Mouse (Mus musculus) midbrain, postnatal 0 days (tissue): ENCODE results near the gene Usp15. TPM values are rescaled to one million over a fixed set of nuclear protein-coding genes. Genes with fewer than 3 reads are reported as not detected.

Experiments used
- ATAC-seq: fragments of 200-750 bp; cut with Nextera tagmentation; 2 replicates; pipeline ENCODE4 v1.8.0; 2017; ENCODE audit warnings: moderate number of reproducible peaks, mild to moderate bottlenecking, moderate TSS enrichment, moderate library complexity; ENCODE audit not compliant: low FRiP score
- DNase-seq: peaks from one replicate; pipeline ENCODE4 v3.0.0-alpha.2; 2015; ENCODE audit warnings: low spot score
- H3K27ac ChIP-seq: fragments of 300-500 bp; sonication (generic); 2 replicates; pipeline ENCODE4 v1.5.1; 2014; ENCODE audit warnings: low read depth, mild to moderate bottlenecking, low read length, mixed read lengths
- H3K27me3 ChIP-seq: fragments of 300-500 bp; sonication (generic); 2 replicates; pipeline ENCODE4 v1.6.1; 2014; ENCODE audit warnings: low read length, control low read depth, mixed read lengths; ENCODE audit not compliant: insufficient read depth
- H3K36me3 ChIP-seq: fragments of 300-500 bp; sonication (generic); 2 replicates; pipeline ENCODE4 v1.6.1; 2014; ENCODE audit warnings: low read length, control low read depth, mixed read lengths; ENCODE audit not compliant: insufficient read depth
- H3K4me1 ChIP-seq: fragments of 300-500 bp; sonication (generic); 2 replicates; pipeline ENCODE4 v1.6.1; 2014; ENCODE audit warnings: mild to moderate bottlenecking, control low read depth, antibody characterized with exemption, low read length, mixed read lengths; ENCODE audit not compliant: insufficient read depth
- H3K4me2 ChIP-seq: fragments of 300-500 bp; sonication (generic); 2 replicates; pipeline ENCODE4 v1.6.1; 2014; ENCODE audit warnings: low read depth, mild to moderate bottlenecking, low read length, mixed read lengths; ENCODE audit not compliant: poor library complexity, severe bottlenecking
- H3K4me3 ChIP-seq: fragments of 300-500 bp; sonication (generic); 2 replicates; pipeline ENCODE4 v1.5.1; 2014; ENCODE audit warnings: low read depth, mild to moderate bottlenecking, low read length, moderate library complexity
- H3K9ac ChIP-seq: fragments of 300-500 bp; sonication (generic); replicated peaks from 2 replicates; pipeline ENCODE4 v1.6.1; 2014; ENCODE audit warnings: mild to moderate bottlenecking, low read length, moderate library complexity, mixed read lengths; ENCODE audit not compliant: poor library complexity, severe bottlenecking
- H3K9me3 ChIP-seq: fragments of 300-500 bp; sonication (generic); 2 replicates; pipeline ENCODE4 v1.6.1; 2016; ENCODE audit warnings: low read length, control low read depth
- CTCF ChIP-seq: IDR thresholded peaks from 2 replicates; pipeline ENCODE4 v1.5.1; 2016; ENCODE audit warnings: antibody characterized with exemption, mild to moderate bottlenecking
- WGBS: fragments of 180-500 bp; shearing (Covaris S2); extraction: QIAGEN DNeasy Blood & Tissue Kit; methylation state at CpG from one replicate; pipeline ENCODE4 v1.1.7; 2014; 5-methylcytosine and 5-hydroxymethylcytosine counted together
- polyA plus RNA-seq: library from polyadenylated mRNA; unstranded; fragments of >200 nt; fragmentation: Nextera tagmentation; extraction: Ambion mirVana; gene quantifications from 2 replicates; pipeline ENCODE4 v1.2.1, GENCODE M21; 2015
- total RNA-seq: library from RNA; depleted of rRNA; stranded (reverse); fragments of >200 nt; gene quantifications from 2 replicates; pipeline ENCODE4 v1.2.3, GENCODE M21; 2014

Usp15 gene
- total and polyA plus RNA-seq, 2 experiments from 2014 or later: 62.0 to 65.4 TPM

DNA sequence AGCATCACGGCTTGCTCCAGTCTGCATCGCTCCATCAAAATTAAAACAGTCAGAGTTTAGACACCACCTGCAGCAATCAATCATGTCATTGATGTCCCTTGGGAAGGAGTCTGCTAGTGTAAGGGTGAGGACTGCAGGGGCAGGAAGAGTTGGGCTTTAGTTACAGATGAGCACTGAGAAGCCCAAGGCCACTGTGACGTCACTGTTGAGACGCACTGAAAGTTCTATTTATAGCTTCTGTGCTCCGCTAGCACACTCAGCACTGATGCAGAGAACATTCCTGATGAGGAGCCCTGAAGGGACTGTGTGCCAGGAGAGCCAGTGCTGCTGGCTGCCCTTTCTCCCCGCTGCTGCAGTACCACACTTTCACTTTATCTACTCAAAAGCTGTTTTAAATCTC, 49.6 kb downstream of the Usp15 start:
- WGBS: 64% methylated on average over 6 of the region's 6 CpGs
- TF ChIP-seq CTCF: no peak
- no peak overlapping the region for H3K4me2 ChIP-seq
- H3K9me3 ChIP-seq: no peaks in the 10 kb centered on the region
- ATAC-seq: no peak
- H3K27me3 ChIP-seq: no peaks in the 10 kb centered on the region
- H3K4me3 ChIP-seq: no peak overlapping the region
- H3K36me3 ChIP-seq: peaks cover 3% of the 10 kb centered on the region
- no peak overlapping the region for H3K9ac ChIP-seq
- peak; percentile 57 for DNase-seq
- H3K4me1 ChIP-seq: no peaks in the 10 kb centered on the region
- no peak overlapping the region for H3K27ac ChIP-seq

DNA sequence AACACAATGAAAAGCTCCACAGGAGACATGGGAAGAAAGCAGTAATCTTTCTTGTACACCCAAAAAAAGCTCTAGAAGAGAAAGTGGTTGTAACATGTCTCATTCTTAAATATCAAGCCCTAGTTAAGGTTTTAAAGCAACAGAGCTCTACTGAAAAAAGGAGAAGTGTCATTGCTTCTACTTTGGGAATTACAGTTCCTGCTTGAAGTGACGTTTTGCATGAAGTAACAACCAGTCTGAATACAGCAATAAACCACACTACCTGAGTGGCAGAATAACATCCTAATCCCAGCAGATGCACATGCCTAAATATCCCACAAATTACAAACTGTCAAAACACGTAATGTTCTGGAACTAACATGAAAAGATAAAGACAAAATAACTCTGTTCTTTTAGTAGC, 50.4 kb downstream of the Usp15 start:
- no peak for ATAC-seq
- WGBS: 85% methylated on average over 2 of the region's 2 CpGs
- DNase-seq: no peak
- no peak overlapping the region for H3K4me3 ChIP-seq
- no peaks in the 10 kb centered on the region for H3K27me3 ChIP-seq
- no peaks in the 10 kb centered on the region for H3K4me1 ChIP-seq
- TF ChIP-seq CTCF: no peak
- no peak overlapping the region for H3K9ac ChIP-seq
- no peak overlapping the region for H3K4me2 ChIP-seq
- no peak overlapping the region for H3K27ac ChIP-seq
- H3K9me3 ChIP-seq: no peaks in the 10 kb centered on the region
- peaks cover 3% of the 10 kb centered on the region for H3K36me3 ChIP-seq

DNA sequence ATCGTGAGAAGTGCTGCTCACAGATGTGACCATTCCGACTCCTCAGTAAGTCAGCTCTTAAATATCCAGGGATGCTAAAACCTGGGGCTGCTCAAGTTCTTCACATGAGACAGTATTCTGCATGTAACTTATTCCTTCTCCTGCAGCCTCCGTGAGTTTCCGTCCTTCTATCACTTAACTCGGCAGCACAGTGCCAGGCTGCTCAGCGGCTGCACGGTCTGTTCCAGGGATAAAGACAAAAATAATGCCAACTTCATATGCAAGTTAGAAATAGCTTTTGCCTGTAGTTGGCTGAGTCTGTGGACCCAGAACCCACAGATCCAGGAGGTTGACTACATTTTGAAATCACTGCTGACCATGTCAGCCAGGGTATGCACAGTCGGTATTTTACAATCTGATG, 52.5 kb downstream of the Usp15 start:
- no peak for TF ChIP-seq CTCF
- H3K27ac ChIP-seq: no peak overlapping the region
- no peaks in the 10 kb centered on the region for H3K27me3 ChIP-seq
- no peak for DNase-seq
- H3K4me3 ChIP-seq: no peak overlapping the region
- H3K9ac ChIP-seq: no peak overlapping the region
- no peak for ATAC-seq
- no peaks in the 10 kb centered on the region for H3K9me3 ChIP-seq
- H3K4me2 ChIP-seq: no peak overlapping the region
- 92% methylated on average over 8 of the region's 8 CpGs for WGBS
- H3K36me3 ChIP-seq: peaks cover 6% of the 10 kb centered on the region; the same call in 1 of the 2 replicates
- no peaks in the 10 kb centered on the region for H3K4me1 ChIP-seq

DNA sequence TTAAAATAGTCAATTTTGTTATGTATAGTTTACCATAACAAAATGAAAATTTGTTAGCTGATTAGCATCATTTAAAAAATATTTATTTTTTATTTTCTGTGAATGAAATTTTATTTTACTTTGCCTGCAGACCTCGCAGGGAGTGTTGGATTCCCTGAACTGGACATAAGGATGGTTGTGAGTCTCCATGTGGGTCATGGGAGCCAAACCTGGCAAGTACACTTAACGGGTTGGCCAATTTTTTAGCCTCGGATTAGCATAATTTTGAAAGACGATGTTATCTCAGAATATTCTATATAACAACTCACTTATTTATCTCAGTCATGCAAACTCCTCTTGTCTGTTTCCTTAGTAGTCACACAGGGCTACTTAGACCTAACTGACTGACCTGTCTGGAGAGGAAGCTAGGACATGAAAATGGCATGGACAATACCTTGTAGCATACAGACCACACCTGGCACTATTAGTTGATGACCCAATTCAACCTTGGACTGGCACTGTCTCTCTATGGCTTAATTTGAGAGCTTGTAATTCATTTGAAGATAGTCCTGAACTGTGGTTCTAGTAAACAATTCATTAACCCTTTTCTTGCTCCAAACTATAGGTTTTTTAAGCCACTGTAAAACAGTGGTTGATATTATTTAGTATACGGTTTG, 54.3 kb downstream of the Usp15 start:
- 95% methylated on average over 5 of the region's 5 CpGs for WGBS
- no peak for TF ChIP-seq CTCF
- no peak overlapping the region for H3K27ac ChIP-seq
- no peaks in the 10 kb centered on the region for H3K9me3 ChIP-seq
- H3K36me3 ChIP-seq: peaks cover 6% of the 10 kb centered on the region; the same call in 1 of the 2 replicates
- no peak overlapping the region for H3K9ac ChIP-seq
- ATAC-seq (no peak), DNase-seq (no peak)
- H3K27me3 ChIP-seq: no peaks in the 10 kb centered on the region
- H3K4me2 ChIP-seq: no peak overlapping the region
- H3K4me3 ChIP-seq: no peak overlapping the region
- H3K4me1 ChIP-seq: no peaks in the 10 kb centered on the region

DNA sequence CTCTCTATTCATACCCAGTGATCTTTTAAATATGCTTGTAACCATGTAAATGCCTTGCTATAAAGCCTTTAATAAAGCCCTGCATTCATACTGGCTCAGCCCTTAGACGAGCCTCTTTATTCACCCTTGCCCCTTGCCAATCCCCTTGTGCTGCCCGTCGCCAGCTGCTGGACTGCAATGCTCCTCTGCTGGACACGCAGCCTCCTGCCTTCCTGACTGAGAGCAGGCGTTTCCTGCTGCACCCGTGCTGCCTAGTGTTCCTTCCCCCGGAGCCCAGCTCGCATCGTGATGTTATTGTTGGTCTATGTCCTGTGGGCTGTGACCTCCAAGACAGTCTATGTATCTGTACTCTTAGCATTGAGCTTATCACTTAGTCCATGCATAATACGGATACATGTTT, 61.0 kb downstream of the Usp15 start:
- DNase-seq (peak; percentile 21), ATAC-seq (no peak)
- Histone ChIP-seq H3K27me3 (no peaks in the 10 kb centered on the region), H3K36me3 (peaks cover 21% of the 10 kb centered on the region), H3K9ac (no peak overlapping the region), H3K4me3 (no peak overlapping the region), H3K27ac (no peak overlapping the region; the same call in 1 of the 2 replicates), H3K9me3 (no peaks in the 10 kb centered on the region), H3K4me2 (no peak overlapping the region), H3K4me1 (no peaks in the 10 kb centered on the region)
- no peak for TF ChIP-seq CTCF
- 19% methylated on average over 10 of the region's 10 CpGs for WGBS

DNA sequence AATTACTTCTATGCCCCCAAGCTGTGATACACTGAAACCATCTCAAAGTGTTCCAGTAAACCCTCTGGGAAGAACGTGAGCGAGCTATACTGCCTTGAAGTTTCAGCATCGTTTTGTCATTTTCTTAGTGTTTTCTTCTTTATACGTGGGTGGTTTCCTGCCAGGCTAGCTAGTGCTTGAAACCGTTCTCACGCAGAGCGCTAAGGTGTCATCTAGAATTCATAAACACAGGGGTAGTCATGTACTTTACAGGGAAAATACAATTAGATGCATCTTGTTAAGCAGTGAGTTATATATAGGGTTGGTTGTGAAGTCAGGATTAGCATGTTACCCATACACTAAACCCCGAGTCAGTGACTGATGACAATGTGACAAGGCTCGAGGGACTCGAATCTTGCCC, 65.3 kb downstream of the Usp15 start:
- ATAC-seq (no peak), DNase-seq (no peak)
- no peak for TF ChIP-seq CTCF
- H3K4me3 ChIP-seq: no peak overlapping the region
- H3K9me3 ChIP-seq: no peaks in the 10 kb centered on the region
- WGBS: 89% methylated on average over 10 of the region's 10 CpGs
- no peaks in the 10 kb centered on the region for H3K27me3 ChIP-seq
- H3K4me1 ChIP-seq: no peaks in the 10 kb centered on the region
- no peak overlapping the region for H3K9ac ChIP-seq
- H3K36me3 ChIP-seq: peaks cover 23% of the 10 kb centered on the region
- H3K27ac ChIP-seq: no peak overlapping the region
- no peak overlapping the region for H3K4me2 ChIP-seq
